Mouse (Mus musculus): Measurements from ENCODE around the gene Dstyk. TPM values are rescaled to one million over a fixed set of nuclear protein-coding genes. Genes with fewer than 3 reads are reported as not detected.

The Dstyk gene
- polyA plus RNA-seq, 1 experiment from 2014 or later: 12.2 TPM

- no peak overlapping the region for H3K4me2 ChIP-seq (replicated peaks; ENCODE audit: low read depth, low read length)
- H3K9ac ChIP-seq (replicated peaks; ENCODE audit: low read depth): no peak overlapping the region
These were observed 44.3 kb upstream of the Dstyk start for GRCm38 (mm10) chr1:132372896-132373534.

DNA sequence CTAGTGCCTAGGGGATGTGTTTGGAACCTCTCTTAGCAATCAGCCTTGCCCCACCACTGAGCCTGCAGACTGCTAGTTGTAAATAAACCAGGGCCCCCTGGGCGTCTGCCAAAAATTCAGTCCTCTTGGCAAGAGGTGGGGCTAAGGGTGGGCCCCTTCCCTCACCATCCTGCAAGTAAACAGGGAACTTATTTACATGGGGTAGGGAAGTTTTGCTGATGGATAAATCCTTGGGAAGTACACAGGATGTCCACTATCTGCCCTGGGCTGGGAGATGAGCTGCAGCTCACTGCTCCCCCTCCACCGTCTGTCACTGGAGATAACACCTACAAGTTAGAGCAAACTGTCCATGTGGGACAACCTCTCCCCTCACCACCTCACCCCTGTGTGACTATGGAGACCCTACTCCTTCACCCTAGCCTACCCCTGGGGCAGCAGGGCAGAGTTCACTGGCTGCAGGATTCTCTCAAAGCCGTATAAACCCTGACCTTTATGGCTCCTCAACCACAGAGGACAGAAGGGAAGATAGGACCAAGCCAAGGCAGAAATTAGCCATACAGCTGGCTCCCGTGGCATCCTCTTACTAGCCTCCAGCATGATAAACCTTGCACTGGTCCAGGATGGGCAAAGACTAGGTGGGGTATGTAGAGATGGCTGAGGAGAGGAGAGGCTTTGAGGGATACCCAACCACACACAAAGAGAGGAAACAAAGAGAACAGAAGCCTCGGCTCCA lies 43.0 kb upstream of the Dstyk start:
- DNase-seq (ENCODE audit: low spot score): peak; percentile 76
- H3K4me1 ChIP-seq (ENCODE audit: insufficient read depth, low read depth, low read length): peaks cover 61% of the 10 kb centered on the region
- ATAC-seq: peak; percentile 53
- no peak overlapping the region for H3K4me2 ChIP-seq (replicated peaks; ENCODE audit: low read depth, low read length)
- WGBS: 34% methylated on average over 5 of the region's 5 CpGs
- peak overlapping the region; percentile 75 for H3K27ac ChIP-seq (ENCODE audit: low read length)
- no peaks in the 10 kb centered on the region for H3K36me3 ChIP-seq (ENCODE audit: insufficient read depth, low read length)
- no peaks in the 10 kb centered on the region for H3K27me3 ChIP-seq (replicated peaks; ENCODE audit: insufficient read depth, low read length)
- TF ChIP-seq EP300 (IDR thresholded peaks at IDR 0.05) (peak; percentile 94), CTCF (IDR thresholded peaks at IDR 0.05) (no peak)
- H3K9ac ChIP-seq (replicated peaks; ENCODE audit: low read depth): no peak overlapping the region
- H3K9me3 ChIP-seq (ENCODE audit: low read length): no peaks in the 10 kb centered on the region
- no peak overlapping the region for H3K4me3 ChIP-seq (ENCODE audit: low read depth, low read length)

More at GRCm38 (mm10) chr1:132372896-132373534, 44.3 kb upstream of the Dstyk start:
- Histone ChIP-seq H3K9me3 (ENCODE audit: low read length) (no peaks in the 10 kb centered on the region), H3K36me3 (ENCODE audit: insufficient read depth, low read length) (no peaks in the 10 kb centered on the region), H3K27ac (ENCODE audit: low read length) (peak overlapping the region; percentile 75; the same call in 1 of the 2 replicates), H3K4me3 (ENCODE audit: low read depth, low read length) (no peak overlapping the region), H3K27me3 (replicated peaks; ENCODE audit: insufficient read depth, low read length) (no peaks in the 10 kb centered on the region), H3K4me1 (ENCODE audit: insufficient read depth, low read depth, low read length) (peaks cover 61% of the 10 kb centered on the region)
- DNase-seq (ENCODE audit: low spot score): no peak
- 81% methylated on average over 6 of the region's 6 CpGs for WGBS
- no peak for ATAC-seq
- TF ChIP-seq CTCF (IDR thresholded peaks at IDR 0.05) (no peak), EP300 (IDR thresholded peaks at IDR 0.05) (no peak)

GRCm38 (mm10) chr1:132374873-132375244 lies 42.5 kb upstream of the Dstyk start:
- 54% methylated on average over 3 of the region's 3 CpGs for WGBS
- no peak for DNase-seq (ENCODE audit: low spot score)
- Histone ChIP-seq H3K27ac (ENCODE audit: low read length) (peak overlapping the region; percentile 75), H3K4me1 (ENCODE audit: insufficient read depth, low read depth, low read length) (peaks cover 61% of the 10 kb centered on the region), H3K27me3 (replicated peaks; ENCODE audit: insufficient read depth, low read length) (no peaks in the 10 kb centered on the region), H3K4me2 (replicated peaks; ENCODE audit: low read depth, low read length) (no peak overlapping the region), H3K9ac (replicated peaks; ENCODE audit: low read depth) (no peak overlapping the region), H3K9me3 (ENCODE audit: low read length) (no peaks in the 10 kb centered on the region), H3K4me3 (ENCODE audit: low read depth, low read length) (no peak overlapping the region), H3K36me3 (ENCODE audit: insufficient read depth, low read length) (no peaks in the 10 kb centered on the region)
- ATAC-seq: no peak
- TF ChIP-seq CTCF (IDR thresholded peaks at IDR 0.05) (no peak), EP300 (IDR thresholded peaks at IDR 0.05) (no peak)

DNA sequence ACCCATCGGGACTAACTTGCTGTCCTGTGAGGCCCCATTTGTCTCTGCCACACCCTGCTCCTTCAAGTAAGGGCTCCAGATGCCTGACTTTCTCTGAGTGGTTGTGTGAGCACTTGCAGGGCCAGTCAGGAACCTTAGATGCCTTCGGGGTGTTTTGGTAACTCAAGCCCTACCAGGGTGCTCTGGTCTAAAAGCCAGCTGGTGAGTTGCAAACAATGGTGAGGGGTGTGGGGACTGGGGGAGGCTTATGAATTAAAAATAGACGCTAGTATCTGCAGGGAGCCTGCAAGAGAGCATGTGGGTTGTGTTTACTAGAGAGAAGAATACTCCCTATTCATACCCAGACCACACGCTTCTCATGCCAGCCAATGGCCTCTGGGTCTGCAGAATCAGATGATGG lies 42.1 kb upstream of the Dstyk start:
- Histone ChIP-seq H3K27ac (ENCODE audit: low read length) (peak overlapping the region; percentile 75), H3K4me2 (replicated peaks; ENCODE audit: low read depth, low read length) (no peak overlapping the region), H3K9ac (replicated peaks; ENCODE audit: low read depth) (no peak overlapping the region), H3K36me3 (ENCODE audit: insufficient read depth, low read length) (no peaks in the 10 kb centered on the region), H3K4me1 (ENCODE audit: insufficient read depth, low read depth, low read length) (peaks cover 61% of the 10 kb centered on the region), H3K4me3 (ENCODE audit: low read depth, low read length) (no peak overlapping the region), H3K9me3 (ENCODE audit: low read length) (no peaks in the 10 kb centered on the region), H3K27me3 (replicated peaks; ENCODE audit: insufficient read depth, low read length) (no peaks in the 10 kb centered on the region)
- TF ChIP-seq EP300 (IDR thresholded peaks at IDR 0.05): no peak
- no peak for TF ChIP-seq CTCF (IDR thresholded peaks at IDR 0.05)
- ATAC-seq: no peak
- WGBS: 27% methylated on average over 4 of the region's 4 CpGs
- DNase-seq (ENCODE audit: low spot score): no peak

DNA sequence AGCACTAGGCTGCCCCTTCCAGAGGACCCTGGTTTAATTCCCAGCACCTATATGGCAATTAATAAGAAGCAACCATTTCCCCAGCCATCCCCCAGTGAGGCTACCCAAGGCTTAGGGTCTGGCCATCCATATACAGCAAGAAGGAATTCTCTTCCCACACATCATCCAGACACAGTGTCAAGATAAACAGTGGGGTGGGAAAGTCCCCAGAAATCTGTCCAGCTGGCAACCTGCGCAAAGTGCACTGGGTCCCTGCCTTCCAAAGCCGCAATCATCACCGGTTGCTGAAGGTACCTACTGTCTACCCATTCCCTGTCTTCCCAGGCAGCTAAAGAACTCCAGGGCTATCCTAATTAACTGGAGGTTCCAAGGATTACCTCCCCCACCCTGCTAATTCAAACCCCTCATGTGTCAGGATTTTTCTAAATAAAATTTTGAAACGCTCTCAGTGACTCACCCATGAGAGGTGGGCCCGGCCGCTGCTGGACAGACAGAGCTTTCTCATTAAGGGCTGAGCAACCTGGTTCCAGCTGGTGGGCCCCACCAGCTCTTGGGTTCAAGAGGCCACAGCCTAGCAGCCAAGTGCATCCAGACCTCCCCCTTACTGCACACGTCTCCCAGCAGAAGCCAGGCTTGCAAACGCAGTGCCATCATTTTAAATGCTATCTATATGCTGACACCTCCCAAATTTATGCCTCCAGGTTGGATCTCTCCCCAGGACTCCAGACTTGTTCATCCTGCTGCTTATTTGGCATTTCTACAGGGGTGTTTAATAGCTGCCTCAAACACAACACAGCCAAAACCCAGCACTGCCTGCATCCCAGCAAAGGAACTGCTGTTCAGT lies 40.9 kb upstream of the Dstyk start:
- ATAC-seq: peak; percentile 17; the same call in 1 of the 2 replicates
- WGBS: 55% methylated on average over 8 of the region's 8 CpGs
- DNase-seq (ENCODE audit: low spot score): peak; percentile 41

DNA sequence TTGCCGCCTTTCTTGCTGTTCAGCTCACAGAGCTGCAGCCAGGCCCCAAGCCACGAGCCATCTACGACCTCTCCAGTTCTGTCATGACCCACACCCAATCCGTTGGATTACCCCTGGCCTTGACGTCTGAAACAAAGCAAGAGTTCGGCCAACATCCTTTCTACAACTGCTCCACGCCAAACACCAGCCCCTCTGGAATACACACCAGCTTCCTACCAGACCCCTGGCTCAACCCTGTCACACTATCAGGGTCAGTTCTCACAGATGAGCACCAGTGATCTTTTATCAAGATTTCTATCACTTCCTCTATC lies 40.3 kb upstream of the Dstyk start:
- TF ChIP-seq EP300 (IDR thresholded peaks at IDR 0.05) (peak; percentile 45; the same call in 1 of the 2 replicates), CTCF (IDR thresholded peaks at IDR 0.05) (no peak)
- Histone ChIP-seq H3K36me3 (ENCODE audit: insufficient read depth, low read length) (0 out of 2 replicates have a peak, but pooled peaks cover 6% of the 10 kb centered on the region), H3K9me3 (ENCODE audit: low read length) (no peaks in the 10 kb centered on the region), H3K4me1 (ENCODE audit: insufficient read depth, low read depth, low read length) (peaks cover 46% of the 10 kb centered on the region), H3K27ac (ENCODE audit: low read length) (0 out of 2 replicates have a peak overlapping the region, but pooled peaks have one; percentile 4), H3K4me3 (ENCODE audit: low read depth, low read length) (no peak overlapping the region), H3K9ac (replicated peaks; ENCODE audit: low read depth) (no peak overlapping the region), H3K4me2 (replicated peaks; ENCODE audit: low read depth, low read length) (no peak overlapping the region), H3K27me3 (replicated peaks; ENCODE audit: insufficient read depth, low read length) (no peaks in the 10 kb centered on the region)
- 38% methylated on average over 7 of the region's 7 CpGs for WGBS
- ATAC-seq: peak; percentile 46
- DNase-seq (ENCODE audit: low spot score): peak; percentile 65

More for the DNA sequence above, 40.9 kb upstream of the Dstyk start:
- Histone ChIP-seq H3K27me3 (replicated peaks; ENCODE audit: insufficient read depth, low read length) (no peaks in the 10 kb centered on the region), H3K4me3 (ENCODE audit: low read depth, low read length) (no peak overlapping the region), H3K4me2 (replicated peaks; ENCODE audit: low read depth, low read length) (no peak overlapping the region), H3K27ac (ENCODE audit: low read length) (0 out of 2 replicates have a peak overlapping the region, but pooled peaks have one; percentile 4), H3K9me3 (ENCODE audit: low read length) (no peaks in the 10 kb centered on the region), H3K36me3 (ENCODE audit: insufficient read depth, low read length) (0 out of 2 replicates have a peak, but pooled peaks cover 5% of the 10 kb centered on the region), H3K4me1 (ENCODE audit: insufficient read depth, low read depth, low read length) (peaks cover 52% of the 10 kb centered on the region), H3K9ac (replicated peaks; ENCODE audit: low read depth) (no peak overlapping the region)
- TF ChIP-seq EP300 (IDR thresholded peaks at IDR 0.05): no peak
- TF ChIP-seq CTCF (IDR thresholded peaks at IDR 0.05): no peak
